Mouse (Mus musculus): Measurements from ENCODE around the gene Slfn14. TPM values are rescaled to one million over a fixed set of nuclear protein-coding genes. Genes with fewer than 3 reads are reported as not detected.
"Not testable (repeated sequence)": the region's sequence is repeated elsewhere in the genome, so short reads cannot be mapped to it uniquely, and the experiment has no call there.

Slfn14 gene
- 0.20 and 0.41 TPM in 2 replicates for polyA plus RNA-seq (2015; fragmentation: Nextera tagmentation; extraction: Ambion mirVana)

DNA sequence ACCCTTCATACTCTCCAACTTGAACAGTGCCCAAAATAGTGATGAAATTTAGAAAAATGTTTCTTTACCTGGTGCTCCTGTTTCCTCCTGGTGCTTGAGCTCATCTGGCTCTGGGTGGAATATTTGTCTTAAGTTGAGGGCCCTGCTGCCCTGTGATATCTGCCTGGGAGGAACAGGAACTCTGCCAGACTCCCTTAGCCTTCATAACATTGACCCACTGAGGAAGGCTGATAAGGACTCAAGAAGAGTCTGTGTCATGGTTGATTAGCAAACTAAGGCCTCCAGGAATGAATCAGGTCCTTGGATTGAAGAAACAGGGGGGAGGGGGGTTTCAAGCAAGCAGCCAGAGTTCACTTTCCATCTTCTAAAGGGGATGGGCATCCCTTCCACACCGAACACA lies at the start of gene Slfn14:
TSS of gene Slfn14 (minus strand) at position 161 of the 400 bp plus-strand sequence.
- WGBS: 50% methylated on average over 1 of the region's 1 CpGs
- Histone ChIP-seq H3K9ac (no peak within 1 kb of the TSS), H3K27ac (no peak within 1 kb of the TSS), H3K4me1 (replicated peaks) (peaks cover 3% of the 10 kb centered on the region), H3K36me3 (no peaks in the 10 kb centered on the region), H3K4me2 (no peak within 1 kb of the TSS), H3K4me3 (no peak within 1 kb of the TSS), H3K27me3 (no peaks in the 10 kb centered on the region), H3K9me3 (replicated peaks) (no peaks in the 10 kb centered on the region)
- ATAC-seq (replicated peaks; ENCODE audit: insufficient number of reproducible peaks, insufficient read depth, low FRiP score, low read depth): no peak

GRCm38 (mm10) chr11:83335826-83336225 lies 49.3 kb upstream of the Slfn14 start:
- H3K4me2 ChIP-seq: no peak overlapping the region
- H3K27ac ChIP-seq: no peak overlapping the region
- no peaks in the 10 kb centered on the region for H3K9me3 ChIP-seq (replicated peaks)
- no peaks in the 10 kb centered on the region for H3K4me1 ChIP-seq (replicated peaks)
- no peak overlapping the region for H3K4me3 ChIP-seq
- H3K27me3 ChIP-seq: no peaks in the 10 kb centered on the region
- H3K36me3 ChIP-seq: peaks cover 65% of the 10 kb centered on the region
- 84% methylated on average over 7 of the region's 7 CpGs for WGBS
- H3K9ac ChIP-seq: no peak overlapping the region
- ATAC-seq (replicated peaks; ENCODE audit: insufficient number of reproducible peaks, insufficient read depth, low FRiP score, low read depth): no peak

- WGBS: 62% methylated on average over 3 of the region's 3 CpGs
- no peak for ATAC-seq (replicated peaks; ENCODE audit: insufficient number of reproducible peaks, insufficient read depth, low FRiP score, low read depth)
- Histone ChIP-seq H3K9ac (no peak overlapping the region), H3K27ac (no peak overlapping the region), H3K4me1 (replicated peaks) (no peaks in the 10 kb centered on the region), H3K9me3 (replicated peaks) (no peaks in the 10 kb centered on the region), H3K27me3 (no peaks in the 10 kb centered on the region), H3K4me2 (no peak overlapping the region), H3K4me3 (no peak overlapping the region), H3K36me3 (peaks cover 61% of the 10 kb centered on the region)
Observed at GRCm38 (mm10) chr11:83327427-83327826, 40.9 kb upstream of the Slfn14 start.

DNA sequence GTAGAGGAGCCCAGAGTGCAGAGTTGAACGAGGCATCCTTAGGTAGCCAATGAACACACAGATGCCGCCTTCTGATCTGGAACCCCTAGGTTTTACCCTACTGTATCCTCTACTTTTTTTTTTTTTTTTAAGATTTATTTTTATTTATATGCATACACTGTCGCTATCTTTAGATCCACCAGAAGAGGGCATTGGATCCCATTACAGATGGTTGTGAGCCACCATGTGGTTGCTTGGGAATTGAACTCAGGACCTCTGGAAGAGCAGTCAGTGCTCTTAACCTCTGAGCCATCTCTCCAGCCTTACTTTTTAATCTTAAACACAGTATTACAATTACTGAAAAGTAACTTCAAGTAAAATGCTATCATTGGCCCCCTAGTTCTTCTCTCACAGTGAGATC lies 40.2 kb upstream of the Slfn14 start:
- not testable (repeated sequence) for H3K4me1 ChIP-seq (replicated peaks); ATAC-seq (replicated peaks; ENCODE audit: insufficient number of reproducible peaks, insufficient read depth, low FRiP score, low read depth); H3K27me3 ChIP-seq; H3K9ac ChIP-seq; H3K4me3 ChIP-seq; H3K9me3 ChIP-seq (replicated peaks); H3K27ac ChIP-seq; H3K4me2 ChIP-seq
- peaks cover 68% of the 10 kb centered on the region for H3K36me3 ChIP-seq
- WGBS: 83% methylated on average over 3 of the region's 3 CpGs

DNA sequence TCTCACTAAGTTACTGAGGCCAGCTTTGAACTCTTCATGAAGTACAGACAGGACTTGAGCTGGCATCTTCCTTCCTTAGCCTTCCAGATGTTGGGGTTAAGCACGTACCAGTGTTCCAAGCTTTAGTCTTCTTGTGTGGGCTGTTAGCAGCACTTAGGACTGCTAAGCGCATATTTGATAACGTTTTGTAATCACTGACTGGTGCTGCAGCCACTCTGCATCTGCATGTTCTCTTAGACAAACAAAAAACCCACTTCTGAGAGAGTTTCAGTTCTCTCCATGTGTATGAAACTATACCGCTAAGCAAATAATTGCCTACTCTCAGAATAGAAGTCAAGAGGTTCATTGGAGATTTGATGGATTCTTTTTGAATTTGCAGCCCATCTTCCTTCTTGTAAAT lies 32.5 kb upstream of the Slfn14 start:
- no peak overlapping the region for H3K4me3 ChIP-seq
- H3K36me3 ChIP-seq: peaks cover 52% of the 10 kb centered on the region
- H3K27me3 ChIP-seq: no peaks in the 10 kb centered on the region
- WGBS: 68% methylated on average over 4 of the region's 4 CpGs
- ATAC-seq (replicated peaks; ENCODE audit: insufficient number of reproducible peaks, insufficient read depth, low FRiP score, low read depth): no peak
- H3K4me2 ChIP-seq: no peak overlapping the region
- H3K4me1 ChIP-seq (replicated peaks): no peaks in the 10 kb centered on the region
- H3K9ac ChIP-seq: no peak overlapping the region
- H3K9me3 ChIP-seq (replicated peaks): no peaks in the 10 kb centered on the region
- H3K27ac ChIP-seq: no peak overlapping the region

- no peak overlapping the region for H3K27ac ChIP-seq
- H3K36me3 ChIP-seq: peaks cover 15% of the 10 kb centered on the region; the same call in 1 of the 2 replicates
- no peak overlapping the region for H3K9ac ChIP-seq
- H3K27me3 ChIP-seq: no peaks in the 10 kb centered on the region
- no peak overlapping the region for H3K4me3 ChIP-seq
- ATAC-seq (replicated peaks; ENCODE audit: insufficient number of reproducible peaks, insufficient read depth, low FRiP score, low read depth): no peak
- H3K4me1 ChIP-seq (replicated peaks): no peaks in the 10 kb centered on the region
- H3K4me2 ChIP-seq: no peak overlapping the region
- 79% methylated on average over 5 of the region's 5 CpGs for WGBS
- no peaks in the 10 kb centered on the region for H3K9me3 ChIP-seq (replicated peaks)
Observed at GRCm38 (mm10) chr11:83312471-83312870, 25.9 kb upstream of the Slfn14 start.

- Histone ChIP-seq H3K4me1 (replicated peaks) (peaks cover 25% of the 10 kb centered on the region), H3K27ac (no peak overlapping the region), H3K9me3 (replicated peaks) (no peaks in the 10 kb centered on the region), H3K4me2 (no peak overlapping the region), H3K9ac (no peak overlapping the region), H3K36me3 (0 out of 2 replicates have a peak, but pooled peaks cover 5% of the 10 kb centered on the region), H3K27me3 (no peaks in the 10 kb centered on the region), H3K4me3 (no peak overlapping the region)
- 78% methylated on average over 4 of the region's 4 CpGs for WGBS
- no peak for ATAC-seq (replicated peaks; ENCODE audit: insufficient number of reproducible peaks, insufficient read depth, low FRiP score, low read depth)
Observed at GRCm38 (mm10) chr11:83306700-83307253, 20.3 kb upstream of the Slfn14 start.

- 0 out of 2 replicates have a peak overlapping the region, but pooled peaks have one; percentile 80 for H3K4me2 ChIP-seq
- no peak for ATAC-seq (replicated peaks; ENCODE audit: insufficient number of reproducible peaks, insufficient read depth, low FRiP score, low read depth)
- 0 out of 2 replicates have a peak, but pooled peaks cover 5% of the 10 kb centered on the region for H3K36me3 ChIP-seq
- H3K27ac ChIP-seq: no peak overlapping the region
- H3K27me3 ChIP-seq: no peaks in the 10 kb centered on the region
- H3K4me3 ChIP-seq: no peak overlapping the region
- H3K9ac ChIP-seq: no peak overlapping the region
- no peaks in the 10 kb centered on the region for H3K9me3 ChIP-seq (replicated peaks)
- peaks cover 25% of the 10 kb centered on the region for H3K4me1 ChIP-seq (replicated peaks)
- 85% methylated on average over 2 of the region's 2 CpGs for WGBS
Observed at GRCm38 (mm10) chr11:83304485-83304884, 18.0 kb upstream of the Slfn14 start.

GRCm38 (mm10) chr11:83303751-83304150 lies 17.2 kb upstream of the Slfn14 start:
- Histone ChIP-seq H3K36me3 (0 out of 2 replicates have a peak, but pooled peaks cover 2% of the 10 kb centered on the region), H3K27ac (no peak overlapping the region), H3K9me3 (replicated peaks) (no peaks in the 10 kb centered on the region), H3K4me3 (peak overlapping the region; percentile 92), H3K4me1 (replicated peaks) (peaks cover 25% of the 10 kb centered on the region), H3K27me3 (no peaks in the 10 kb centered on the region), H3K9ac (peak overlapping the region; percentile 41; the same call in 1 of the 2 replicates), H3K4me2 (peak overlapping the region; percentile 80)
- 30% methylated on average over 5 of the region's 5 CpGs for WGBS
- ATAC-seq (replicated peaks; ENCODE audit: insufficient number of reproducible peaks, insufficient read depth, low FRiP score, low read depth): no peak

GRCm38 (mm10) chr11:83302526-83303251 lies 16.2 kb upstream of the Slfn14 start, which contains the start of gene Pex12:
Gene Pex12, minus strand, starts transcription at chr11:83302586.
- Histone ChIP-seq H3K9me3 (replicated peaks) (no peaks in the 10 kb centered on the region), H3K36me3 (no peaks in the 10 kb centered on the region), H3K4me2 (peak within 1 kb of the TSS; percentile 80), H3K4me3 (peak within 1 kb of the TSS; percentile 92), H3K9ac (peak within 1 kb of the TSS; percentile 86), H3K27me3 (no peaks in the 10 kb centered on the region), H3K27ac (peak within 1 kb of the TSS; percentile 92), H3K4me1 (replicated peaks) (peaks cover 32% of the 10 kb centered on the region)
- WGBS: under 1% methylated on average over 51 of the region's 51 CpGs
- ATAC-seq (replicated peaks; ENCODE audit: insufficient number of reproducible peaks, insufficient read depth, low FRiP score, low read depth): peak; percentile 58

DNA sequence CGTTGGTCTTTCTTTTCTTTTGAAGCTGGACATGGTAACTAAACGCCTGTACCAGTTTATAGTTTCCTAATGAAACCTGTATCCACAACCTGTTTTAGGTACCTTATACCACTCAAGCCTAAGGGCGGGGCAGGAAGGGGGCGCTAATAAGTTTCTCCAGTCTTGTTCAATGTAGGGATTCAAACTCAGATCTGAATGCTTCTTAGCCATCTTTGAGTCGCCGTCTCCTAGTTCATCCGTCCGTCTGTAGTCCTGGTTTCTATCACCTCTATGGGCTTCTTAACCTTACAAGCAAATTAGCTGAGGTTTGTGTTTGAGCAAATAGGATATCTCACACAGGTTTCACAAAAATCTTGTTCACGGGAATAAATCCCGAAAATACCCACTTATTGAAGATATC lies 15.6 kb upstream of the Slfn14 start:
- Histone ChIP-seq H3K27me3 (no peaks in the 10 kb centered on the region), H3K36me3 (peaks cover 1% of the 10 kb centered on the region; the same call in 1 of the 2 replicates), H3K9me3 (replicated peaks) (no peaks in the 10 kb centered on the region), H3K27ac (peak overlapping the region; percentile 92), H3K4me1 (replicated peaks) (peaks cover 38% of the 10 kb centered on the region), H3K4me2 (peak overlapping the region; percentile 80), H3K4me3 (peak overlapping the region; percentile 92), H3K9ac (peak overlapping the region; percentile 86)
- 8% methylated on average over 10 of the region's 10 CpGs for WGBS
- ATAC-seq (replicated peaks; ENCODE audit: insufficient number of reproducible peaks, insufficient read depth, low FRiP score, low read depth): no peak

Data from heart, embryonic 15.5 days (tissue).